Mouse (Mus musculus): Measurements from ENCODE around the gene Trmt2a. TPM values are rescaled to one million over a fixed set of nuclear protein-coding genes. Genes with fewer than 3 reads are reported as not detected.
"Not testable (repeated sequence)": the region's sequence is repeated elsewhere in the genome, so short reads cannot be mapped to it uniquely, and the experiment has no call there.

The Trmt2a gene
- total RNA-seq, 2 experiments from 2014 or later: 51.1 to 54.9 TPM

DNA sequence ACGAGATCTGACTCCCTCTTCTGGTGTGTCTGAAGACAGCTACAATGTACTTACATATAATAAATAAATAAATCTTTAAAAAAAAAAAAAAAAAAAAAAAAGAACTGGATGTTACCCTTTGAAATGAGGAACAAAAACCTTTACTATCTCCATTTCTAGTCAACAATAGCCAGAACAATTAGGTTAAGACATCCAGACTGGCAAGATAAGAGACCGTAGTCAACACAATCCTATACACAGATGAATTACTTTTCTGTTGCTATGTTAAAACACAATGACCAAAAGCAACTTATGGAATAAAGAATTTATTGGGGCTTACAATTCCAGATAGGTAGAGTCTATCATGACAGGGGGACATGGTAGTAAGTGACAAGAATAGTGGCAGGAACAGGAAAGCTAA, 16.5 kb downstream of the Trmt2a start:
- Histone ChIP-seq H3K27ac (no peak overlapping the region), H3K4me3 (no peak overlapping the region)
- no peak for DNase-seq (ENCODE audit: low spot score in 2 of 2)
- TF ChIP-seq CTCF (conservative IDR thresholded peaks at IDR 0.05): no peak

DNA sequence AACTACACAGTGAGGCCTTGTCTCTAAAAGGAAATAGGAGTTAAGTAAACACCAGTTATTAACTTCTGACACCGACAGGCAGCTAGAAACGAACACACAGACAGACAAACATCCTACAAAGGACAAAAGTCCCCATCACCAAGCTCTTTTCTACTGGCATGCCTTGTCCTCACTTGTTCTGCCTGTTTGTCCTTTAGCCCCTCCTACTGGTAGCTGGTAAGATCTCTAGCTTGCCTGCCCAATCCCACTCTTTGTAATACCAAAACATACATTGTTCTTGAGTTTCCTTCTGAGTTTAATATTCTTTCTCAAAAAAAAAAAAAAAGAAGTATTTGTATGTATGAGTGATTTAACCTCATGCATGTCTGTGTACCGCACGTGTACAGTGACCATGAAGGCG, 19.7 kb downstream of the Trmt2a start:
- Histone ChIP-seq H3K27ac (no peak overlapping the region), H3K4me3 (no peak overlapping the region)
- peak; percentile 70 for TF ChIP-seq CTCF (conservative IDR thresholded peaks at IDR 0.05)
- no peak for DNase-seq (ENCODE audit: low spot score in 2 of 2)

- TF ChIP-seq CTCF (conservative IDR thresholded peaks at IDR 0.05): no peak
- DNase-seq (ENCODE audit: low spot score in 2 of 2): no peak
- H3K4me3 ChIP-seq: no peak overlapping the region
- no peak overlapping the region for H3K27ac ChIP-seq
Observed at GRCm38 (mm10) chr16:18275166-18275565, 26.7 kb downstream of the Trmt2a start.

GRCm38 (mm10) chr16:18288166-18288565, 39.7 kb downstream of the Trmt2a start:
- no peak for DNase-seq (ENCODE audit: low spot score in 2 of 2)
- Histone ChIP-seq H3K27ac (peak overlapping the region; percentile 85), H3K4me3 (peak overlapping the region; percentile 67)
- no peak for TF ChIP-seq CTCF (conservative IDR thresholded peaks at IDR 0.05)

DNA sequence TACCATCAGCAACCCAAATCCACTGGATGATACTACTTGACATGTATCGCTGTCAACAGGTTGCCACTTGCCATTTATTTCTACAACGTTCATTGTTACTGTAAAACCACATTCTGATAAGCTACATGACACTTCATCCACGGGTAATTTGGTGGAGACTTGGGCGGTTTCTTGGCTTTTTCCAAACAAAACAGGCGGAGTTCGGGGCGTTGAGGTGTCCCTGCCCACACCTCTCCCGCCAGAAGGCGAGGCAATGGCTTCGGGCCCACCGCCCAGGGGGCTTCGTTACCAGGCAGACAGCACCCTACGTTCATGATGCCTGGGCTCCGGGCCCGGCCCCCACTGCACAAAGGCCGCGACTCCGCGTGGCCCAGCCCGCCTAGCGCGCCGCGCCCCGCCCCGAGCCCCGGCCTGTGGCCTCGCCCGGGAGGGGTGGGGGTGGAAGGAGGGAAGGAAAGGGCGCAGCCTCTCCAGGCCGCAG, 40.1 kb downstream of the Trmt2a start:
- Histone ChIP-seq H3K4me3 (peak overlapping the region; percentile 67), H3K27ac (peak overlapping the region; percentile 85)
- no peak for TF ChIP-seq CTCF (conservative IDR thresholded peaks at IDR 0.05)
- peak; percentile 42 to 51 for DNase-seq (ENCODE audit: low spot score in 2 of 2)

- H3K4me3 ChIP-seq: peak within 1 kb of the TSS; percentile 67
- no peak for TF ChIP-seq CTCF (conservative IDR thresholded peaks at IDR 0.05)
- peak; percentile 98 to 99 for DNase-seq (ENCODE audit: low spot score in 2 of 2)
- H3K27ac ChIP-seq: peak within 1 kb of the TSS; percentile 85
Observed at GRCm38 (mm10) chr16:18289067-18289588, 40.6 kb downstream of the Trmt2a start, which contains the start of gene Dgcr8. TSS of gene Dgcr8 (minus strand) at chr16:18289246.

GRCm38 (mm10) chr16:18289614-18290013, 41.1 kb downstream of the Trmt2a start:
- not testable (repeated sequence) for H3K27ac ChIP-seq; DNase-seq (ENCODE audit: low spot score in 2 of 2)

More at GRCm38 (mm10) chr16:18289614-18290013, 41.1 kb downstream of the Trmt2a start:
- peak overlapping the region; percentile 67 for H3K4me3 ChIP-seq

Small RNA genes lying within 50 kb of the gene (microRNA-seq; reads per million reads assigned to microRNA genes)
- gene Gm24572 (0 reads per million in 2 experiments), gene Mir1306 (232 to 283 reads per million in 2 experiments)

Other genes starting within 250 kb of the Trmt2a start
- gene Dgcr6, start 195.8 kb upstream of the Trmt2a start, total RNA-seq (2021): 10 to 100 TPM; 70.3 to 73.8 TPM
- 10 to 100 TPM; 45.1 to 48.2 TPM for gene Prodh, start 158.5 kb upstream of the Trmt2a start, total RNA-seq (2021)
- 100 to 1,000 TPM; 106 to 111 TPM for gene Rtn4r, start 121.0 kb upstream of the Trmt2a start, total RNA-seq (2021)
- gene Ccdc188, start 30.8 kb upstream of the Trmt2a start, total RNA-seq (2021): not detected
- gene Zdhhc8, start 13.5 kb upstream of the Trmt2a start, total RNA-seq (2021): 10 to 100 TPM; 72.0 to 84.1 TPM
- gene Ranbp1, start 53 bp downstream of the Trmt2a start, total RNA-seq (2021): 10 to 100 TPM; 93.6 to 98.0 TPM
- not detected for gene Gm49776, start 9.6 kb downstream of the Trmt2a start, total RNA-seq (2021)
- gene Dgcr8, start 40.6 kb downstream of the Trmt2a start, total RNA-seq (2021): 10 to 100 TPM; 46.1 to 46.7 TPM
- gene Tango2, start 99.4 kb downstream of the Trmt2a start, total RNA-seq (2021): 100 to 1,000 TPM; 128 to 130 TPM
- gene Arvcf, start 99.5 kb downstream of the Trmt2a start, total RNA-seq (2021): 10 to 100 TPM; 40.4 to 41.4 TPM
- 10 to 100 TPM; 19.7 to 21.4 TPM for gene Txnrd2, start 177.7 kb downstream of the Trmt2a start, total RNA-seq (2021)
- 10 to 100 TPM; 74.6 to 75.1 TPM for gene Comt, start 178.2 kb downstream of the Trmt2a start, total RNA-seq (2021)

All from layer of hippocampus, adult 2 months (tissue).